Mouse (Mus musculus): ENCODE measurements around the gene Ppm1l.
A peak's percentile ranks its signal among the peaks of the same experiment; 100 is the strongest.

- TF ChIP-seq POLR2A (IDR thresholded peaks at IDR 0.05; ENCODE audit: low read depth, low read length) = peak; percentile 46; the same call in 1 of the 2 replicates
- no peak for TF ChIP-seq CTCF (IDR thresholded peaks at IDR 0.05; ENCODE audit: borderline replicate concordance, insufficient read depth, low read length)
Observed at GRCm38 (mm10) chr3:69598261-69599165, 281.9 kb downstream of the Ppm1l start, which contains the start of gene B3galnt1.
